ENCODE assay signal across 9 mouse cellular contexts in the genomic region with DNA sequence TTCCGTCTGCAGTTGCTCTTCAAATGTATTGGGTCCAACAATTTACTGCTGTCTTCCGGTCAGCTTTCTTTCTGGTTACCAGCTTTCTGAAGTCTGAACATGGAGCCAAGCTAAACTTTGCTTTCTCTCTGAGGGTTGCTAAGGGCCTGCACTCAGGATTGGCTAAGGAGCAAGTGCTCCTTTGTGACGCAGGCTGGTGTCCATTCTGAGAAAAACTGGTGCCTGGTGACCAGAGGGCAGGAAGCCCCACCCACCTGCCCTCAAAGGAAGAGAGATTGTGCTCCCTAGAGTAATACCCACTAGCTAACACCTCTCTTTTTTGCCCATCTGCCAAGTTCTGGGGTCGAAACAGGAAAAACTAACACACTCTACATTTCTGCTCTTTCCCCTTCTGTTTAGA. TPM values are rescaled to one million over a fixed set of nuclear protein-coding genes. Genes with fewer than 3 reads are reported as not detected.
A peak's percentile ranks its signal among the peaks of the same experiment; 100 is the strongest.
DNase-seq lines count a peak whose midpoint lies in the region; TF ChIP-seq lines count a peak whose summit lies in the region.
"Had no signal": no experiment of that assay in that cellular context is flagged by ENCODE, and none has a peak within 500 bp of the region (broad histone marks: within the 10 kb centered on the region; RNA-seq: fewer than 3 reads in every experiment).

No protein-coding gene starts in this region.

- no peak for TF ChIP-seq CTCF in gastrocnemius, adult 2 months (IDR thresholded peaks at IDR 0.05)

- no peak overlapping the region for H3K4me3 ChIP-seq in gastrocnemius, adult 2 months
- H3K4me3 ChIP-seq: embryonic facial prominence, embryonic 12.5 days had no signal

- H3K27ac ChIP-seq in gastrocnemius, adult 2 months = peak overlapping the region; percentile 70
- H3K27ac ChIP-seq: embryonic facial prominence, embryonic 12.5 days had no signal

- DNase-seq in gastrocnemius, adult 2 months = peak; percentile 23
- no peak for DNase-seq in gastrocnemius, postnatal 14 days
- peak; percentile 60 to 63 for DNase-seq in heart, adult 9 months (ENCODE audit: low spot score in 2 of 2)
- peak; percentile 48 to 70 for DNase-seq in kidney, postnatal 25 days
- DNase-seq in monocyte, adult 2 months (ENCODE audit: low read depth in 1 of 2, low spot score in 2 of 2) = peak; percentile 6 to 42
- no peak for DNase-seq in cerebellum, adult 18-20 months
- no peak for DNase-seq in Muller cell, postnatal 12 days (ENCODE audit: inconsistent ontology term)
- no peak for DNase-seq in thymus, postnatal 36 days

- intact Hi-C loops in gastrocnemius, adult 2 months (cut with DNase I) = no loop called here
- intact Hi-C loops in gastrocnemius, postnatal 14 days (cut with DNase I; ENCODE audit: low total_unique reads) = no loop called here

RNA-seq across cellular contexts. Expression of gene Gm6377, which starts 5.6 kb away (rescaled TPM):
- not detected for total RNA-seq in gastrocnemius, adult 2 months (2021)
- not detected for total RNA-seq in gastrocnemius, postnatal 14 days (2021)

Comparison
In these comparisons a context has a peak if more than half of its experiments do, and no peak if none do; other contexts are left out.
1. DNase-seq: peak in gastrocnemius, adult 2 months (single experiment), heart, adult 9 months (2 of 2), kidney, postnatal 25 days (2 of 2) and monocyte, adult 2 months (2 of 2); none in gastrocnemius, postnatal 14 days (single experiment), cerebellum, adult 18-20 months (0 of 2), Muller cell, postnatal 12 days (single experiment) and thymus, postnatal 36 days (0 of 2).